In the genomic region with DNA sequence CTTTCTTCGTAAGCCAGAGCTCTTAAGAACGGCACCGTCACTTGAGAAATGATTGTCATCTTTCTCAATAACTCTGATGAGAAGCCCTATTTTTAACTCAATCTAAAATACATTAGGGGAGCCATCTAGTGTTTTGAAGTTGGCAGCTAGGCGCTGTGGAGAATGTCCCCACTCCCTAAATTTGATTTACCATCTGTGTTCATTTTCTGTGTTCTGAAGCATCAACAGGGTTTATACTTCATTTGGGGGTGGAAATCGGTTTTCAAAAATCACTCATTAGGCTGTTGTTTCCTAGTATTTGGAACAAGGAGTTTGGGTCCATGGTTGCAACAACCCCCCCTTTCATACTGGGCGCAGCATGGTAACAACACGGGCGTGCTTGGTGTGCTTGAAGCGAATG, we compare ENCODE assay signal across 29 mouse cellular contexts.
A peak's percentile ranks its signal among the peaks of the same experiment; 100 is the strongest.
DNase-seq lines count a peak whose midpoint lies in the region; ATAC-seq and TF ChIP-seq lines count a peak whose summit lies in the region.
"Had no signal": no experiment of that assay in that cellular context is flagged by ENCODE, and none has a peak within 500 bp of the region (broad histone marks: within the 10 kb centered on the region; RNA-seq: fewer than 3 reads in every experiment).

No protein-coding gene starts in this region.

- H3K4me1 ChIP-seq in forebrain, postnatal 0 days (ENCODE audit: insufficient read depth): no peaks in the 10 kb centered on the region
- no peaks in the 10 kb centered on the region for H3K4me1 ChIP-seq in forebrain, embryonic 11.5 days (replicated peaks; ENCODE audit: control insufficient read depth, insufficient read depth, low read length)
- H3K4me1 ChIP-seq in lung, postnatal 0 days (ENCODE audit: insufficient read depth, low read depth, low read length): no peaks in the 10 kb centered on the region
- H3K4me1 ChIP-seq: embryonic facial prominence, embryonic 12.5 days; embryonic facial prominence, embryonic 15.5 days; forebrain, embryonic 13.5 days; heart, embryonic 10.5 days; heart, embryonic 13.5 days; hindbrain, embryonic 15.5 days had no signal

- no peak overlapping the region for H3K4me3 ChIP-seq in forebrain, postnatal 0 days (ENCODE audit: low read depth, low read length)
- H3K4me3 ChIP-seq in forebrain, embryonic 11.5 days (ENCODE audit: low read depth, low read length): no peak overlapping the region
- no peak overlapping the region for H3K4me3 ChIP-seq in lung, postnatal 0 days (ENCODE audit: low read depth, low read length)
- H3K4me3 ChIP-seq: embryonic facial prominence, embryonic 12.5 days; embryonic facial prominence, embryonic 15.5 days; forebrain, embryonic 13.5 days; heart, adult 2 months; heart, embryonic 10.5 days; heart, embryonic 13.5 days; hindbrain, embryonic 15.5 days had no signal

- peak overlapping the region; percentile 31 for H3K27ac ChIP-seq in forebrain, postnatal 0 days (ENCODE audit: low read depth, low read length)
- H3K27ac ChIP-seq in forebrain, embryonic 11.5 days (ENCODE audit: low read depth, low read length): no peak overlapping the region
- no peak overlapping the region for H3K27ac ChIP-seq in lung, postnatal 0 days (ENCODE audit: low read length)
- H3K27ac ChIP-seq: embryonic facial prominence, embryonic 12.5 days; embryonic facial prominence, embryonic 15.5 days; forebrain, embryonic 13.5 days; heart, adult 2 months; heart, embryonic 10.5 days; heart, embryonic 13.5 days; hindbrain, embryonic 15.5 days had no signal

- H3K27me3 ChIP-seq in forebrain, postnatal 0 days (ENCODE audit: insufficient read depth, low read length): no peaks in the 10 kb centered on the region
- H3K27me3 ChIP-seq in forebrain, embryonic 11.5 days (ENCODE audit: control insufficient read depth, insufficient read depth, low read length): no peaks in the 10 kb centered on the region
- no peaks in the 10 kb centered on the region for H3K27me3 ChIP-seq in lung, postnatal 0 days (replicated peaks; ENCODE audit: insufficient read depth, low read length)
- H3K27me3 ChIP-seq: CH12.LX; embryonic facial prominence, embryonic 12.5 days; embryonic facial prominence, embryonic 15.5 days; forebrain, embryonic 13.5 days; heart, embryonic 13.5 days; hindbrain, embryonic 15.5 days; Patski had no signal

- H3K4me2 ChIP-seq in forebrain, postnatal 0 days (ENCODE audit: low read depth): no peak overlapping the region
- no peak overlapping the region for H3K4me2 ChIP-seq in forebrain, embryonic 11.5 days (ENCODE audit: low read depth, low read length, severe bottlenecking)
- no peak overlapping the region for H3K4me2 ChIP-seq in lung, postnatal 0 days (replicated peaks; ENCODE audit: low read depth, low read length)
- H3K4me2 ChIP-seq: embryonic facial prominence, embryonic 12.5 days; embryonic facial prominence, embryonic 15.5 days; forebrain, embryonic 13.5 days; heart, embryonic 13.5 days; hindbrain, embryonic 15.5 days had no signal

- no peaks in the 10 kb centered on the region for H3K36me3 ChIP-seq in forebrain, postnatal 0 days (ENCODE audit: insufficient read depth)
- H3K36me3 ChIP-seq in forebrain, embryonic 11.5 days (ENCODE audit: control insufficient read depth, insufficient read depth, low read length): no peaks in the 10 kb centered on the region
- no peaks in the 10 kb centered on the region for H3K36me3 ChIP-seq in lung, postnatal 0 days (ENCODE audit: insufficient read depth, low read length)
- H3K36me3 ChIP-seq: embryonic facial prominence, embryonic 12.5 days; embryonic facial prominence, embryonic 15.5 days; G1E; heart, embryonic 10.5 days; heart, embryonic 13.5 days; hindbrain, embryonic 15.5 days had no signal

- no peaks in the 10 kb centered on the region for H3K9me3 ChIP-seq in forebrain, postnatal 0 days (ENCODE audit: low read length)
- H3K9me3 ChIP-seq in forebrain, embryonic 11.5 days (ENCODE audit: control insufficient read depth, low read length): no peaks in the 10 kb centered on the region
- no peaks in the 10 kb centered on the region for H3K9me3 ChIP-seq in lung, postnatal 0 days (ENCODE audit: low read length)
- H3K9me3 ChIP-seq: embryonic facial prominence, embryonic 12.5 days; embryonic facial prominence, embryonic 15.5 days; forebrain, embryonic 13.5 days; heart, embryonic 10.5 days; heart, embryonic 13.5 days; hindbrain, embryonic 15.5 days had no signal

- H3K9ac ChIP-seq in forebrain, postnatal 0 days: no peak overlapping the region
- no peak overlapping the region for H3K9ac ChIP-seq in forebrain, embryonic 11.5 days (ENCODE audit: low read length)
- no peak overlapping the region for H3K9ac ChIP-seq in lung, postnatal 0 days (replicated peaks; ENCODE audit: low read depth)
- H3K9ac ChIP-seq: embryonic facial prominence, embryonic 12.5 days; embryonic facial prominence, embryonic 15.5 days; forebrain, embryonic 13.5 days; heart, embryonic 13.5 days; hindbrain, embryonic 15.5 days had no signal

- no peak for TF ChIP-seq EP300 in lung, postnatal 0 days (IDR thresholded peaks at IDR 0.05)

- no peak; the same call in 1 of the 2 replicates for TF ChIP-seq CTCF in forebrain, postnatal 0 days (IDR thresholded peaks at IDR 0.05; ENCODE audit: low read depth)
- no peak for TF ChIP-seq CTCF in lung, postnatal 0 days (IDR thresholded peaks at IDR 0.05)

- peak; percentile 53 for DNase-seq in forebrain, postnatal 0 days
- no peak for DNase-seq in forebrain, embryonic 11.5 days (ENCODE audit: low spot score)
- peak; percentile 32 to 79 for DNase-seq in layer of hippocampus, adult 18-20 months (ENCODE audit: low spot score in 2 of 2)
- no peak for DNase-seq in layer of hippocampus, postnatal 36 days
- peak; percentile 18 for DNase-seq in lung, postnatal 0 days (ENCODE audit: low spot score)
- DNase-seq in lung, postnatal 36 days: no peak
- DNase-seq in brain, adult 2 months (ENCODE audit: low read depth, low spot score): peak; percentile 43
- DNase-seq in ovary, postnatal 14 days (ENCODE audit: low spot score): no peak
- DNase-seq: adrenal gland, postnatal 10 days; adrenal gland, postnatal 36 days; B cell, adult 2 months; cerebellum, adult 11 months; cerebellum, adult 2 months; cerebellum, adult 9-11 months; cerebellum, postnatal 25 days; gastrocnemius, postnatal 10 days; gastrocnemius, postnatal 36 days; heart, adult 2 months; heart, postnatal 14 days; heart, postnatal 4 days had no signal

- 57% methylated on average over 9 of the region's 9 CpGs for WGBS in forebrain, postnatal 0 days
- WGBS in forebrain, embryonic 11.5 days: 91% methylated on average over 9 of the region's 9 CpGs
- WGBS in lung, postnatal 0 days: 78% methylated on average over 9 of the region's 9 CpGs

- peak; percentile 61 for ATAC-seq in forebrain, postnatal 0 days
- ATAC-seq in forebrain, embryonic 11.5 days (replicated peaks; ENCODE audit: low FRiP score): no peak
- ATAC-seq in lung, postnatal 0 days: no peak
- ATAC-seq: forebrain, embryonic 13.5 days; Patski had no signal

Comparison
In these comparisons a context has a peak if more than half of its experiments do, and no peak if none do; other contexts are left out.
1. DNase-seq: peak in forebrain, postnatal 0 days (single experiment), layer of hippocampus, adult 18-20 months (2 of 2), lung, postnatal 0 days (single experiment) and brain, adult 2 months (single experiment); none in forebrain, embryonic 11.5 days (single experiment), layer of hippocampus, postnatal 36 days (0 of 2), lung, postnatal 36 days (single experiment) and ovary, postnatal 14 days (single experiment).